Mouse (Mus musculus): ENCODE data around the gene Tmem184a.

- TF ChIP-seq CTCF (IDR thresholded peaks at IDR 0.05; ENCODE audit: control insufficient read depth, insufficient read depth, low read length): no peak
- TF ChIP-seq POLR2A (IDR thresholded peaks at IDR 0.05; ENCODE audit: borderline replicate concordance, control insufficient read depth, low read depth, low read length): no peak
Measured at GRCm38 (mm10) chr5:139758096-139758495, 61.6 kb downstream of the Tmem184a start.
